ENCODE assay signal across 9 mouse cellular contexts in genomic region chr6:88980112-88980511, GRCm38 (mm10).
DNase-seq lines count a peak whose midpoint lies in the region; ATAC-seq and TF ChIP-seq lines count a peak whose summit lies in the region.
"Had no signal": no experiment of that assay in that cellular context is flagged by ENCODE, and none has a peak within 500 bp of the region (broad histone marks: within the 10 kb centered on the region; RNA-seq: fewer than 3 reads in every experiment).

No protein-coding gene starts in this region.

- no peaks in the 10 kb centered on the region for H3K36me3 ChIP-seq in forebrain, embryonic 11.5 days (ENCODE audit: control insufficient read depth, insufficient read depth, low read length)
- H3K36me3 ChIP-seq in hindbrain, embryonic 10.5 days: no peaks in the 10 kb centered on the region
- no peaks in the 10 kb centered on the region for H3K36me3 ChIP-seq in small intestine, adult 2 months (ENCODE audit: control insufficient read depth, insufficient read depth, low read length)
- H3K36me3 ChIP-seq: liver, embryonic 13.5 days had no signal

- TF ChIP-seq CTCF in small intestine, adult 2 months (IDR thresholded peaks at IDR 0.05; ENCODE audit: extremely low read depth, insufficient read length, insufficient replicate concordance, low read depth, low read length): peak; percentile 41; the same call in 1 of the 2 replicates

- DNase-seq in layer of hippocampus, adult 11-12 months (ENCODE audit: low spot score): peak; percentile 64
- DNase-seq in layer of hippocampus, adult 9-10 months (ENCODE audit: low spot score): no peak
- DNase-seq in adrenal gland, postnatal 36 days: peak; percentile 62 to 75
- peak; percentile 85 for DNase-seq in forebrain, embryonic 11.5 days (ENCODE audit: low spot score)
- DNase-seq in hindbrain, embryonic 10.5 days (ENCODE audit: low spot score): peak; percentile 85
- peak; percentile 69 to 82 for DNase-seq in layer of hippocampus, postnatal 10 days (ENCODE audit: low spot score in 2 of 2)
- peak; percentile 82 for DNase-seq in mesoderm, embryonic 11.5 days (ENCODE audit: low read depth, low spot score)
- DNase-seq: liver, embryonic 13.5 days had no signal

- no peak for TF ChIP-seq POLR2A in small intestine, adult 2 months (IDR thresholded peaks at IDR 0.05; ENCODE audit: low read depth, low read length)

- H3K9ac ChIP-seq in forebrain, embryonic 11.5 days (ENCODE audit: low read length): no peak overlapping the region; the same call in 1 of the 2 replicates
- H3K9ac ChIP-seq: liver, embryonic 13.5 days had no signal

- H3K4me3 ChIP-seq in forebrain, embryonic 11.5 days (ENCODE audit: low read depth, low read length): no peak overlapping the region
- H3K4me3 ChIP-seq in hindbrain, embryonic 10.5 days: no peak overlapping the region; the same call in 1 of the 2 replicates
- H3K4me3 ChIP-seq in small intestine, adult 2 months (ENCODE audit: low read depth, low read length): no peak overlapping the region
- H3K4me3 ChIP-seq: liver, embryonic 13.5 days had no signal

- no peak overlapping the region for H3K4me2 ChIP-seq in forebrain, embryonic 11.5 days (ENCODE audit: low read depth, low read length, severe bottlenecking)
- H3K4me2 ChIP-seq: liver, embryonic 13.5 days had no signal

- 1% methylated on average over 8 of the region's 8 CpGs for WGBS in forebrain, embryonic 11.5 days
- 2% methylated on average over 8 of the region's 8 CpGs for WGBS in hindbrain, embryonic 10.5 days
- WGBS in small intestine, adult 2 months: 7% methylated on average over 8 of the region's 8 CpGs

- H3K4me1 ChIP-seq in forebrain, embryonic 11.5 days (replicated peaks; ENCODE audit: control insufficient read depth, insufficient read depth, low read length): peaks cover 7% of the 10 kb centered on the region; the same call in 1 of the 2 replicates
- H3K4me1 ChIP-seq in hindbrain, embryonic 10.5 days (replicated peaks): peaks cover 94% of the 10 kb centered on the region
- H3K4me1 ChIP-seq in small intestine, adult 2 months (ENCODE audit: control insufficient read depth, insufficient read depth, insufficient read length, low read length): no peaks in the 10 kb centered on the region
- H3K4me1 ChIP-seq: liver, embryonic 13.5 days had no signal

- H3K27ac ChIP-seq in forebrain, embryonic 11.5 days (ENCODE audit: low read depth, low read length): peak overlapping the region; percentile 31; the same call in 1 of the 2 replicates
- H3K27ac ChIP-seq in hindbrain, embryonic 10.5 days: peak overlapping the region; percentile 88
- no peak overlapping the region for H3K27ac ChIP-seq in small intestine, adult 2 months (ENCODE audit: insufficient read depth, low read depth, low read length)
- H3K27ac ChIP-seq: liver, embryonic 13.5 days had no signal

- peaks cover 2% of the 10 kb centered on the region; the same call in 1 of the 2 replicates for H3K27me3 ChIP-seq in forebrain, embryonic 11.5 days (ENCODE audit: control insufficient read depth, insufficient read depth, low read length)
- H3K27me3 ChIP-seq in hindbrain, embryonic 10.5 days (ENCODE audit: insufficient read depth, poor library complexity, severe bottlenecking): peaks cover 31% of the 10 kb centered on the region
- no peaks in the 10 kb centered on the region for H3K27me3 ChIP-seq in small intestine, adult 2 months (ENCODE audit: control insufficient read depth, insufficient read depth, low read length)

- no peaks in the 10 kb centered on the region for H3K9me3 ChIP-seq in forebrain, embryonic 11.5 days (ENCODE audit: control insufficient read depth, low read length)
- H3K9me3 ChIP-seq in hindbrain, embryonic 10.5 days: no peaks in the 10 kb centered on the region
- H3K9me3 ChIP-seq: liver, embryonic 13.5 days had no signal

- peak; percentile 79 for ATAC-seq in forebrain, embryonic 11.5 days (replicated peaks; ENCODE audit: low FRiP score)
